Comparison of ENCODE assay signal across 22 mouse cellular contexts in the genomic region with DNA sequence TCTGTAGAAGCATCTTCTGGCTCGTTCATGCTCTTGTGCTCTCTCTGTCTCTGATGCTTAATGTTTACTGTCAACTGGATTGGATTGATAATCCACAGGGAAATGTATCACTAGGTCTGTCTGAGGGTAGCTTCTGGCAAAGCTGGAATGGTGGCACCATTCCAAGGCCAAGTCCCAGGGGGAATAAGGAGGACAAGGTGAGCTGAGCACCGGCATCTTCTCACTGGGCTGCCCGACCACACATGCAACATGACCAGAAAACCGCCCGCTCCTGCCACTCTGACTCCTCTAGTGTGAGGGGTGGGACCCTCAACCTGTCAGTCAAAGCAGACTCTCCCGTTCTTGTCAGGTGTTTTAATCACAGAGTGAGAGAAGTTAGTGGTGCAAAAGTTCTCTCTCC.
DNase-seq lines count a peak whose midpoint lies in the region; ATAC-seq and TF ChIP-seq lines count a peak whose summit lies in the region.
"Had no signal": no experiment of that assay in that cellular context is flagged by ENCODE, and none has a peak within 500 bp of the region (broad histone marks: within the 10 kb centered on the region; RNA-seq: fewer than 3 reads in every experiment).

No protein-coding gene starts in this region.

- no peak for ATAC-seq in cerebellum, adult (ENCODE audit: insufficient number of reproducible peaks, low FRiP score, low TSS enrichment)
- ATAC-seq in midbrain, embryonic 15.5 days (replicated peaks), result no peak
- ATAC-seq: CD4-positive, CD25-positive, alpha-beta regulatory T cell, adult 4 months; forebrain, postnatal 0 days; hindbrain, postnatal 0 days had no signal

- no peaks in the 10 kb centered on the region for H3K27me3 ChIP-seq in midbrain, embryonic 15.5 days (replicated peaks)
- H3K27me3 ChIP-seq: embryonic facial prominence, embryonic 12.5 days; heart, embryonic 15.5 days; hindbrain, embryonic 13.5 days; kidney, embryonic 15.5 days had no signal

- 88% methylated on average over 6 of the region's 6 CpGs for WGBS in midbrain, embryonic 15.5 days

- no peaks in the 10 kb centered on the region for H3K36me3 ChIP-seq in midbrain, embryonic 15.5 days (replicated peaks)
- H3K36me3 ChIP-seq: embryonic facial prominence, embryonic 12.5 days; G1E; heart, embryonic 15.5 days; hindbrain, embryonic 13.5 days; kidney, embryonic 15.5 days had no signal

- no peak overlapping the region for H3K9ac ChIP-seq in midbrain, embryonic 15.5 days
- H3K9ac ChIP-seq: embryonic facial prominence, embryonic 12.5 days; forebrain, postnatal 0 days; heart, embryonic 15.5 days; hindbrain, embryonic 13.5 days; kidney, embryonic 15.5 days had no signal

- no peak overlapping the region for H3K4me2 ChIP-seq in midbrain, embryonic 15.5 days
- H3K4me2 ChIP-seq: embryonic facial prominence, embryonic 12.5 days; heart, embryonic 11.5 days; heart, embryonic 15.5 days; hindbrain, embryonic 13.5 days; kidney, embryonic 15.5 days had no signal

- intact Hi-C loops in left cerebral cortex, postnatal 4 days (cut with DNase I), result no loop called here
- intact Hi-C loops in left cerebral cortex, adult 2 months (cut with DNase I), result no loop called here
- intact Hi-C loops in gastrocnemius, postnatal 36 days (cut with DNase I), result no loop called here

- H3K27ac ChIP-seq in left cerebral cortex, adult 2 months, result no peak overlapping the region
- no peak overlapping the region for H3K27ac ChIP-seq in midbrain, embryonic 15.5 days
- H3K27ac ChIP-seq: embryonic facial prominence, embryonic 12.5 days; gastrocnemius, adult 2 months; heart, embryonic 15.5 days; hindbrain, embryonic 13.5 days; hindbrain, postnatal 0 days; kidney, embryonic 15.5 days had no signal

- peak; percentile 9 to 32 for DNase-seq in adrenal gland, adult (ENCODE audit: inconsistent age in 2 of 2, low spot score in 1 of 2)
- DNase-seq in adrenal gland, postnatal 25 days, result no peak
- peak; percentile 8 for DNase-seq in cerebellum, adult 11 months
- peak; percentile 49 for DNase-seq in left cerebral cortex, postnatal 4 days
- no peak for DNase-seq in left cerebral cortex, adult 2 months (ENCODE audit: extremely low spot score in 1 of 2, low spot score in 2 of 2)
- DNase-seq in gastrocnemius, postnatal 36 days, result no peak
- DNase-seq: B cell, adult 2 months; forebrain, postnatal 0 days; gastrocnemius, adult 2 months; gastrocnemius, postnatal 25 days; heart, postnatal 14 days; kidney, adult 11 months had no signal

- no peaks in the 10 kb centered on the region for H3K9me3 ChIP-seq in midbrain, embryonic 15.5 days
- H3K9me3 ChIP-seq: embryonic facial prominence, embryonic 12.5 days; heart, embryonic 15.5 days; hindbrain, embryonic 13.5 days; kidney, embryonic 15.5 days had no signal

- H3K4me3 ChIP-seq in left cerebral cortex, adult 2 months, result no peak overlapping the region
- H3K4me3 ChIP-seq in midbrain, embryonic 15.5 days, result no peak overlapping the region
- H3K4me3 ChIP-seq: embryonic facial prominence, embryonic 12.5 days; gastrocnemius, adult 2 months; heart, embryonic 15.5 days; hindbrain, embryonic 13.5 days; kidney, embryonic 15.5 days had no signal

- no peak for TF ChIP-seq CTCF in left cerebral cortex, adult 2 months (IDR thresholded peaks at IDR 0.05)

- no peaks in the 10 kb centered on the region for H3K4me1 ChIP-seq in midbrain, embryonic 15.5 days
- H3K4me1 ChIP-seq: heart, embryonic 15.5 days; hindbrain, embryonic 13.5 days had no signal

Comparison
In these comparisons a context has a peak if more than half of its experiments do, and no peak if none do; other contexts are left out.
1. DNase-seq: peak in adrenal gland, adult (2 of 2), cerebellum, adult 11 months (single experiment) and left cerebral cortex, postnatal 4 days (single experiment); none in adrenal gland, postnatal 25 days (single experiment), left cerebral cortex, adult 2 months (0 of 2) and gastrocnemius, postnatal 36 days (0 of 2).